In genomic region chr4:86588236-86588635, GRCm38 (mm10) we compare ENCODE assay signal across 13 mouse cellular contexts. TPM values are rescaled to one million over a fixed set of nuclear protein-coding genes. Genes with fewer than 3 reads are reported as not detected.
DNase-seq lines count a peak whose midpoint lies in the region; ATAC-seq and TF ChIP-seq lines count a peak whose summit lies in the region.
"Had no signal": no experiment of that assay in that cellular context is flagged by ENCODE, and none has a peak within 500 bp of the region (broad histone marks: within the 10 kb centered on the region; RNA-seq: fewer than 3 reads in every experiment).

No protein-coding gene starts in this region.

- H3K4me2 ChIP-seq in lung, embryonic 14.5 days = no peak overlapping the region
- no peak overlapping the region for H3K4me2 ChIP-seq in liver, embryonic 14.5 days (ENCODE audit: low read depth)
- H3K4me2 ChIP-seq: stomach, embryonic 15.5 days had no signal

- no peak for TF ChIP-seq CTCF in lung, embryonic 14.5 days (IDR thresholded peaks at IDR 0.05; ENCODE audit: low read depth)
- TF ChIP-seq CTCF in liver, embryonic 14.5 days (IDR thresholded peaks at IDR 0.05; ENCODE audit: low read depth) = peak; percentile 36; the same call in 1 of the 2 replicates

- intact Hi-C loops in left cerebral cortex, postnatal 25 days (cut with DNase I) = no loop called here

- H3K4me1 ChIP-seq in lung, embryonic 14.5 days (ENCODE audit: insufficient read depth) = no peaks in the 10 kb centered on the region
- no peaks in the 10 kb centered on the region for H3K4me1 ChIP-seq in liver, embryonic 14.5 days (replicated peaks; ENCODE audit: control insufficient read depth in 2 of 2, insufficient read depth in 2 of 2, low read length in 1 of 2)
- H3K4me1 ChIP-seq: stomach, embryonic 15.5 days had no signal

- TF ChIP-seq EP300 in liver, embryonic 14.5 days (IDR thresholded peaks at IDR 0.05; ENCODE audit: low read depth) = no peak

- WGBS in lung, embryonic 14.5 days = 75% methylated on average over 3 of the region's 3 CpGs
- 81% methylated on average over 3 of the region's 3 CpGs for WGBS in liver, embryonic 14.5 days (ENCODE audit: insufficient replicate concordance)

- H3K9ac ChIP-seq in lung, embryonic 14.5 days = no peak overlapping the region
- no peak overlapping the region for H3K9ac ChIP-seq in liver, embryonic 14.5 days (replicated peaks)
- H3K9ac ChIP-seq: stomach, embryonic 15.5 days had no signal

- ATAC-seq in lung, embryonic 14.5 days (ENCODE audit: insufficient read depth) = no peak
- no peak for ATAC-seq in liver, embryonic 14.5 days (ENCODE audit: insufficient read depth)

- no peak overlapping the region for H3K4me3 ChIP-seq in lung, embryonic 14.5 days (ENCODE audit: low read depth, low read length)
- no peak overlapping the region for H3K4me3 ChIP-seq in liver, embryonic 14.5 days (ENCODE audit: insufficient read depth in 1 of 2, low read depth in 2 of 2, low read length in 2 of 2)
- H3K4me3 ChIP-seq: stomach, embryonic 15.5 days had no signal

- no peaks in the 10 kb centered on the region for H3K27me3 ChIP-seq in lung, embryonic 14.5 days (ENCODE audit: insufficient read depth, low read length)
- H3K27me3 ChIP-seq in liver, embryonic 14.5 days (ENCODE audit: control insufficient read depth, insufficient read depth, low read length) = no peaks in the 10 kb centered on the region
- H3K27me3 ChIP-seq: stomach, embryonic 15.5 days had no signal

- peak; percentile 36 for DNase-seq in lung, embryonic 14.5 days
- no peak for DNase-seq in lung, postnatal 14 days
- DNase-seq in NIH3T3 (ENCODE audit: low read depth) = peak; percentile 28
- DNase-seq in liver, embryonic 14.5 days (ENCODE audit: low read depth in 3 of 3, low spot score in 3 of 3) = no peak
- peak; percentile 34 for DNase-seq in thymus, postnatal 14 days
- no peak for DNase-seq in MN1 (ENCODE audit: low spot score)
- no peak for DNase-seq in left cerebral cortex, postnatal 25 days (ENCODE audit: low spot score in 2 of 2)
- DNase-seq: gastrocnemius, postnatal 14 days; kidney, adult 9 months had no signal

- H3K36me3 ChIP-seq in lung, embryonic 14.5 days (ENCODE audit: insufficient read depth) = peaks cover 62% of the 10 kb centered on the region
- H3K36me3 ChIP-seq in liver, embryonic 14.5 days (replicated peaks; ENCODE audit: control insufficient read depth, insufficient read depth, low read depth) = peaks cover 66% of the 10 kb centered on the region

- H3K27ac ChIP-seq in lung, embryonic 14.5 days (ENCODE audit: low read depth) = no peak overlapping the region
- no peak overlapping the region for H3K27ac ChIP-seq in liver, embryonic 14.5 days
- H3K27ac ChIP-seq: stomach, embryonic 15.5 days had no signal

- no peaks in the 10 kb centered on the region for H3K9me3 ChIP-seq in lung, embryonic 14.5 days (ENCODE audit: low read depth, low read length)
- no peaks in the 10 kb centered on the region for H3K9me3 ChIP-seq in liver, embryonic 14.5 days (ENCODE audit: control insufficient read depth, low read length)
- H3K9me3 ChIP-seq: stomach, embryonic 15.5 days had no signal

RNA-seq across cellular contexts. Expression of gene Rraga, which starts 12.8 kb away (rescaled TPM):
- 86.2 and 90.5 TPM in 2 replicates for polyA plus RNA-seq in lung, embryonic 14.5 days (2014; fragmentation: Nextera tagmentation; extraction: Ambion mirVana)
- 28.1 and 38.4 TPM in 2 replicates for polyA plus RNA-seq in liver, embryonic 14.5 days (2012; rRNA removed)
- 32.3 and 33.5 TPM in 2 replicates for polyA plus RNA-seq in liver, embryonic 14.5 days (2014; fragmentation: Nextera tagmentation; extraction: Ambion mirVana)
- total RNA-seq in left cerebral cortex, postnatal 25 days (2021) = 100 to 1,000 TPM; 142 to 149 TPM

RNA-seq across cellular contexts. Expression of gene Haus6, which starts 23.6 kb away (rescaled TPM):
- polyA plus RNA-seq in lung, embryonic 14.5 days (2014; fragmentation: Nextera tagmentation; extraction: Ambion mirVana) = 27.7 and 28.9 TPM in 2 replicates
- 3.8 and 5.7 TPM in 2 replicates for polyA plus RNA-seq in liver, embryonic 14.5 days (2012; rRNA removed)
- 12.7 and 14.2 TPM in 2 replicates for polyA plus RNA-seq in liver, embryonic 14.5 days (2014; fragmentation: Nextera tagmentation; extraction: Ambion mirVana)
- total RNA-seq in left cerebral cortex, postnatal 25 days (2021) = 1 to 10 TPM; 6.7 to 9.0 TPM

RNA-seq across cellular contexts. Expression of gene Saxo1, which starts 30.1 kb away (rescaled TPM):
- not detected in 2 replicates for polyA plus RNA-seq in lung, embryonic 14.5 days (2014; fragmentation: Nextera tagmentation; extraction: Ambion mirVana)
- polyA plus RNA-seq in liver, embryonic 14.5 days (2012; rRNA removed) = not detected in 2 replicates
- not detected in 2 replicates for polyA plus RNA-seq in liver, embryonic 14.5 days (2014; fragmentation: Nextera tagmentation; extraction: Ambion mirVana)
- total RNA-seq in left cerebral cortex, postnatal 25 days (2021) = not detected
- total RNA-seq: hematopoietic stem cell, adult 5-6 weeks; left cerebral cortex, adult 8-10 months had no signal
- polyA plus RNA-seq: lung, embryonic 16.5 days had no signal

Comparison
In these comparisons a context has a peak if more than half of its experiments do, and no peak if none do; other contexts are left out.
1. DNase-seq: peak in lung, embryonic 14.5 days (single experiment), NIH3T3 (single experiment) and thymus, postnatal 14 days (single experiment); none in lung, postnatal 14 days (single experiment), liver, embryonic 14.5 days (0 of 3), MN1 (single experiment) and left cerebral cortex, postnatal 25 days (0 of 2).